Mouse (Mus musculus): ENCODE data around the gene Agmo.

Gene Agmo

DNA sequence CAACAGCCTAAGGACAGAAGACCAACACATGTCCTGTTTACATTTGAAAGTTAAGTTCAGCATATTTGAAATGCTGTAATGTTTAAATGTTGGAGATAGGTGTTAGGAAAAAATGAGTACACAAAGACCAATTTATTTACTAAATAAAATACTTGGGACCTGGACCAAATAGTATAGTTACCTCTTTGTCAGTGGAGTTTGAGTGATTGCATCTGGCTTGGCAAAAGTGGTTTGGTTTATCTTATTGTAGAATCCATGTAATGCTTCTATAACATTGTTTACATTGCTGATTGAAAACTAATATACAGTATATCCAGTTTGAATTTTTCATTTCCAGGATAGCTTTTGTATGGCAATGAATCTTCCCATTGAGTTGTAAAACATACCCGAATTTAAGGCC, 193.0 kb downstream of the Agmo start:
- DNase-seq (ENCODE audit: low spot score): no peak

DNA sequence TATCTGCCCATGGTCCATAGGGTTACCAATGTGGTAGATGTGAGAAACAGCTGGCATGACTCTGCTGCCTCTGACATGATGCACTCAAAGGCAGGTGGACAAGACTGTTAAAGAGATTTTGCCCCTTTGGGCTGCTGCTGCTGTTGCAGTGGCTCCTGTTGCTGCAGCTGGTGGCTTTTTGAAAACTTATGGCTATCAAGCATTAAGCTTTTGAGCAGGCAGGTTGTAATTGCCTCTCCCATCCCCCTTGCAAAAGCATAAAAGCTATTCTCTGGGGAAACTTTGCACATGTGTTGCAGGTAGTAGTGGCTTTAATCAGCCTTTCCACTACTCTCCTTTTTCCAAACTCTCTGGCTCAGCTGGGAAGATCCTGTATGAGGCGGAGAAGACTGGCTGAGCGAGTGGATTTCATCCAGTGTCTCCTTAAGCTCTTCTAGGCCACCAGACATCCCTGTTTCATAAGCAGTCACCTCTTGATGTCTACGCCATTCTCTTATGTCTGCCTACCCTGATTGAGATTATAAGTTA, 201.1 kb downstream of the Agmo start:
- no peak for DNase-seq (ENCODE audit: low spot score)

DNA sequence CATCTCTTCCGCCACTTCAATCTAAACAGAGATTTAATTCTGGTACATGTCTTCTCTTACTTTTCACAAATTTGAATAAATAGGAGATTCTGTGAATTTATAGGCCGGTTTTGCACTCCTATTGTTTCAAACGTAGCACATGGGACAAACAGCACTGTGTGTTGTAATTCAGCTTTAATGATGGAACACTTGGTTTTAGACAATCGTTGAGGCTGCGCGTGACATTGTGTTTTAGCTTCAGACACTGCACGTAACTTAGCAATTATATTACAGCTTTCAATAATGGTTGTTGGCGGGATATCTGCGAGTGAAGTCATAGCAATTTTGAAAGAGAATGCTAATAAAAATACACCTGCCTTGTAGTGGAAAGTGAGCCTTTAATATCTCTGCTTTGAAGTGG, 203.8 kb downstream of the Agmo start:
- no peak for DNase-seq (ENCODE audit: low spot score)

DNA sequence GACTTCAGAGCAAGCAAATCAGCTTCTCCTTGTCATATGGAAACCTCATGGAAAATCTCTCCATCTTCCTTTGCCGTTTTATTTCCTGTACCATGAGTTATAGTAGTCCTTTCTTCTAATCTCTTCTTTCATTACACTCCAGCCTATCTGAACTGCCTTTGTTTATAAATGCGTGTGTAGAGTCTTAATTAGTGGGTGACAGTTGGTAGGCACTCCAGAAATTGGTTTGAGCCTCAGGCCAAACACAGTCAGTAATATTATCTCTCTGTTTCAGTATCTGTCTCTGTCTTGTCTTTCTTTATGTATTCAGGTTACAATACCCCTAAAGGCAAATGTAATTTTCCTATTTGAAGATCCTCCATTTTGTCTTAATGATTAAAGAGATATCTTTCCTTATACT, 208.2 kb downstream of the Agmo start:
- DNase-seq (ENCODE audit: low spot score): no peak

DNA sequence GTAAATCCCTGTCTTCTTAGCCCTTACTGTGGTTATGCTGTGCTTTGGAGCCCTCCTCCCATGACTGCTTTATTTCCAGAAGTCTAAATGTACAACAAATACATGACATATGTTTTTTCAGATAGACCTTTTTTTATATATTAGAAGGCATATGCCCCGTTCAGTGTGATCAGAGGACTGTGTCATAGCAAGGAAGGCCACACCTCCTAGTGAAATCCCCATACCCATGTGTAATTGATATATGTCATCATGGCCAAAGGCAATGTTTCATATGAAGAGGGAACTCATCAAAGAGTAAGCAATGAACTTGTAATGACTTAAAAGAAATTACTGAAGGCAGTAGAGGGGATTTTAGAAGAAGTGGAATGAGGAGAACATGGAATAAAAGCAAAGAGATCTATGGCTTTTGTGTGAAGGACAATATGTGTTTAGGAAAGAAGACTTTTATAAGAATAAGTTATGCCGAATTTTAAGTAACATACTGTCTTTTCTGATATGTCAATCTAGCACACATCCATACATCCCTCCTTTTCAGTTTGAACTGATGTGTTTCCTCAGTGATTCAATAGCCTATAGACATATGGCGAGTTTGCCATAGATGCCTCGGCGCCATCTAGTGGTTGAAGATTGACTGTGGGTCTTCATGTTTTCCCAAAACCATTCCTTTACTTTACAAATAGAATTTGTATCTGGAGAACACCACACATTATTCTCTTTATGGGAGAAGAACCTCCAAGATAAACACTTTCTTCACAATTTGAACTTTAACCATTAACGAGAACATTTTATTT, 209.1 kb downstream of the Agmo start:
- DNase-seq (ENCODE audit: low spot score): peak; percentile 26

DNA sequence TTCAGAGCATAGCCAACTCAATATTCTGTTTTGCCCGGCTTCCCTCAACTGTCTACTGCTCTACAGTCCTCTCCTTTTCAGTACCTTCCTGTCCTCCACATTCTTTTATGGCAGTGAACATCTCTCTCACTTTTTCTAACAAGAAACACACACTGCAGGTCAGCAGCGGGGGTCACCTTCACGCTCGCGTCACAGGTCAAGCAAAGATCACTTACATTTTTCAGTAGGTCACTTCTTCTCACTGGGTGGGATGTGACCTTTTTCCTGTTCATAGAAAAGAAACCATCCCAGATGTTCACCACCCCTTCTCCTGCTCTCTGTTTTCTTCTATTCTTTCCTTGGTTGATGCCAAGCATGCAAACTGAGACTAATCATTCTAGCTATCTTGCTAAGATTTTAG, 230.2 kb downstream of the Agmo start:
- DNase-seq (ENCODE audit: low spot score): no peak

DNA sequence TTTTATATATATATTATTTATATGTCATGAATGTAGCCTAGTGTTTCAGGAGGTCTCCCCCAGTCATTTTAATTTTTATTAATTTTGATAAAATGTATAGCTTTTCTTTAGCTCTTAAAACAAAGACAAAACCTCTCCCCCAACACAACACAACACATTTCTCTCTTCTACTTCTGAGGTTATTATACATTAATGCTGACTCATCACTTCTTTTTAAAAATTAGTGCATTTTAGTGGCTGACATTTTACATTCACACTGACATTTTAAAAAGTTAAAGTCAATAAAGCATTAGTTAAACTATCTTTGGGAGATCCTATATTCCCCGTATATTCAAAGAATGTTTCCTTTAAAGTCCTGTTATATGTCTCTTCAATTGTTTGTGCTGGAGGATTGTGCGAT, 235.4 kb downstream of the Agmo start:
- DNase-seq (ENCODE audit: low spot score): no peak

DNA sequence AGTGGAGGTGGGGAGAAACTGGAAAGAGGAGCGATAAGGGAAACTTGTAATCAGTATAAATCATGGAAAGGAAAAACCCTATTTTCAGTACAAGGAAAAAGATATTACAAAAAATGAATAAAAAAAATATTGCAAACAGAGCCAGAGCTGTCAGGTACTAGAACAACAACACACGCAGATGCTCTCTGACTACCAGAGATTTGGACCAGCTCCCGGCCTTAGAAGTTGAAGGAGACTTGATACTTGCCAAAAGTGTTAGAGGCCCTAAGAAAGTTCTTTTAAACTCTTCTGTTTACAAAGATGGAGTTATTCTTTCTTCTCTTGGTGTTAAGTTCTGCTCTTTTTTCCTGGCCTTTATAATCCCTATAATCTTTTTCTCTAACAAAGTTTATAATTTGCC, 246.6 kb downstream of the Agmo start:
- DNase-seq (ENCODE audit: low spot score): no peak

DNA sequence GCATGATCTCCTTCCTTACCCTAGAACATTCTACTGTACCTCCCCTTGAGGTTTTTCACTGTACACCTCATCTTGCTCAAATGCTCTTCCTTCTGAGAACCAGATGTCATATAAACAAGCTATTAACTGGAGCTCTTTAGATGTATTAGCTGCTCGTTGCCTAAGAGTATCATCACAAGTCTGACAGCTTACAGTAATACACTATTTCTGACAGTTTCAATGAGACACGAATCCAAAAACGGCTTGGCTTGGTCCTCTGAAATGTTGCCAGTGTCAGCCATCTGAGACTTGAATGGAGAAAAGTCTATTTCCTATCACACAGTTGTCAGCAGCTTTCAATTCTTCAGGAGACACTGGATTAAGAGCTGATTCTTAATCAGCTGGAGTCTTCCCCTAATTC, 257.4 kb downstream of the Agmo start:
- DNase-seq (ENCODE audit: low spot score): no peak

DNA sequence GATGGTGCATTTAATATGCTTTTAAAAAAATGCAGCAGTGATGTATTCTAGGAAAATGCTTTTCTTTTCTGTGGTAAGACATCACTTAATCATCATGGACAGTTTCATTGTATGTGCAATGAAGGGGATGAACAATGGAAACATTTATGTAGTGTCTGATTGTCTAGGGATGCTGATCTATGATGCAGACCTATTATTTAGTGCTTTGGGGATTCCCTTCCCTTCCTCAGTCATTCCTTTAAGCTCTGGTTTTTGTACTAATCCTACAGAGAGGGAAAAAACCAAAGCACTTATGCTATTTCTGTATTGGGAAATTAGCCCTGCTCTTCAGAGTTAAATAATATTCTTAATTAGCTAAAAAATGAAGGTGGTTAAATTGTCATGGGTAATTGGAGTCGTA, 266.0 kb downstream of the Agmo start:
- DNase-seq (ENCODE audit: low spot score): no peak

DNA sequence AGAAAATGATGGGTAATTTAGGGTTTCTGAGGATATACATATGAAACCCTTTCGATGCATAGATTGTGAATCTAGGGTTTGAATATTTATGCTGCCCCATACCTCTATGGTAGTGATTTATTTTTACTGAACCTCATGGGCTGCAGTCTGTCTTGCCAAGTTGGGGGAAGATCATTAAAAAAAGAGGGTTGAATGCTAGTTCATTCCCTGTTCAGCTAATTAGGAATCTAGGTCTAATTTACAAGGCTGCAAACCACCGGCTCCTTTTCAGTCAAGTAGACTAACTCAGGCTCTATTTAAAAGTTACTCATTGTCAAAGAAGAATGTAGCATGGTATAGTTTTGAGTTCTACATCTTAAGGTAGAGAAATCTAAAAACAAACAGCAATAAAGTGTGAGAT, 266.4 kb downstream of the Agmo start:
- DNase-seq (ENCODE audit: low spot score): no peak

DNA sequence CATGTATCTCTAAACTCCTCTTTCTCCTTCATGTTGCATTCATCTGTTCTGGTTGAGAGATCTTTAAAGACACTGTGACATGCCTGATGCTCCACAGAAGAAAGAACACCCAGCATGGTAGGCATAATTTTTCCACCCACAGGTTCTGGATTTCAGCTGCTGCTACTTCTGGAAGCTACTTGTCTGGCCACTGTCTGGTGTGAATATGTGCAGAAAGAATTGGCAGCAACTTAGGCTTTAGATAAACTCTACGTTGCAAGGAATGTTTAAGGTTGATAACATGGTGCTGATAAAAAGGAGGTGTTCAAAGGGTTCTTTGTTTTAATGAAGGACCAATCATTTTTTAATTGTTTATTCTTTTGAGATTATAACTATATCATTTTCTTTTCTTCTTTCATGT, 280.3 kb downstream of the Agmo start:
- DNase-seq (ENCODE audit: low spot score): no peak

DNA sequence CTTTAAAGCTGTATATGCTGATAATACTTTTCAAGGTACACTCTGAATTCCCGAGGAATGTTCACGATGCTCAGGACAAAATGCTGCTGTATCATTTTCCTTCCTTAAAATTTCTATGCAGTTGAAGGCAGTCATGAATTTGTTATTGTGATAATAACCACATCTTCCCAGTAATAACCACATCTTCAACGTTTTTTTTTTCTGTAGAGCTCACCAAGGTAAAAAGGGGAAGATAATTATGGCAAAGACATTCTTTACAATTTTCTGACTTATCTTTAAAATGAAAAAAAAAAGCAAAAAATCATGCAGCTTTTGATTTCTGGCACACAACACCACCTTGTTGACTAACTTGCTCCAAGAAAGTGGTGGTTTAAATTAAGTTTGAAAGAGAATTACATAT, 283.2 kb downstream of the Agmo start:
- no peak for DNase-seq (ENCODE audit: low spot score)

DNA sequence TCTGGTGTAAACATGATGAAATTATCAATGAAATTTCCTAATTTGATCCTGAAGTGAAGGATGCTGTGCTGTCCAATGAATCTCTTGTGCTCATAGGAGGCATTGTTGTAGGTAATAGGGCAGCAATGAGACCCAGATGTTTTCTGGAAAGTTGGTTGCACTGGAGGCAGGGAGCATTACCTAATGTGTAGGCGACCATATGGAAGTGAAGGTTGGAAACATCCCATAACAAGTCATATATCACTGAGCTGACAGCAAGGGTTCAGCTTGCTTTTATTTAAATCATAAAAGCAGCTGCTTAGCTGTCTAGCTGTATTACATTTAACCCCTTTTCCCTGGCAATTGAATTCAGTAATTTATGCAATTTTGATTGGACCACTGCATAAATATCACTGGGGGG, 299.6 kb downstream of the Agmo start:
- no peak for DNase-seq (ENCODE audit: low spot score)

DNA sequence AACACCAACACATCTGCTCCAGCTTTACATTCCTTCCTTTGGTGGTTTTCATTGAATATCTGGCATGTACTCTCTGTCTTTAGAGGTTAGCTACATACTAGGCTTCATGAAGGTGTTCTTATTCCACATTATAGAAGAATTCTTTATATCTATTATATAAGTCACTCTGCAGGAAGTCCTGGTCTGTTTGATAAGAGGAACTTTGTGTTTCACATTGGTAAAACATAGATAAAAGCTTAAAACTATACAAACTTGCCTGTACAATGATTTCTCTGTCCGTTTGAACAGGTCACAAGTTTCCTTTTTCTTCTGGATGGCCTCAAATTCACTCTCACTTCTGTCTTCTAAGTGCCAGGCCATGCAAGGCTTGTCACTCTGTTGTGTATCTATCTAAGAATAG, 316.8 kb downstream of the Agmo start:
- DNase-seq (ENCODE audit: low spot score): no peak

DNA sequence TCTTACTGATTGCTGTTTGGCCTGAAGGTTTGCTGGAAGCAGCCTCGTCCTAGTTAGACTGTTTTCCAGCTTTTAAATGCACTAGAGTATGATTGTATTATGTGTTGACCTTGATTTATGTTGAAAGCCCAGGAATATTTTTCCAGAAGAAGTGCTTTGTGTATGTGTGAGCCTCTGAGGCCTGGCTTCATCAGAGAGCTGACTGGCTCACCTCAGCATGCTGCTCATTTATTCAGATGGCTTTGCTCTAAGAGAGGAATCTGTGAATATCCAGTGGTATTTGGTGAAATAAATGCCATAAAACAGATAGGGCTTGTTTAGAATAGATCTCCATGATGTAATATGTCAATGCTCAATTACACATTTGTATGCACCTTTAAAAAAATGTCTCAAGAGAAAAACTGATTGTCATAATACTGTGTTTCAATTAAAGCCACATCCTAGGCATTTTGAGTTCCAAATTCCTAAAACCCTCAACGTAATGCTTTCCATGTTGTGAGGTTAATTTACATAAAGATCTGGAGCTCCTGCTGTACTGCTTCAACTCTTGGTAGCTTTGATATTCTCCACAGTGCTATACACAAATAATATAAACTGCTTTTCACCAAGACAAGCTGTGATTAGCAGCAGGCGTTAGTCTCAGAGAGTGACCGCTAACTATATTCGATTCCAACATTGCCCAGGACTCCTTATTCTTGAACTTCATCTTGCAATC, 324.6 kb downstream of the Agmo start:
- no peak for DNase-seq (ENCODE audit: low spot score)

DNA sequence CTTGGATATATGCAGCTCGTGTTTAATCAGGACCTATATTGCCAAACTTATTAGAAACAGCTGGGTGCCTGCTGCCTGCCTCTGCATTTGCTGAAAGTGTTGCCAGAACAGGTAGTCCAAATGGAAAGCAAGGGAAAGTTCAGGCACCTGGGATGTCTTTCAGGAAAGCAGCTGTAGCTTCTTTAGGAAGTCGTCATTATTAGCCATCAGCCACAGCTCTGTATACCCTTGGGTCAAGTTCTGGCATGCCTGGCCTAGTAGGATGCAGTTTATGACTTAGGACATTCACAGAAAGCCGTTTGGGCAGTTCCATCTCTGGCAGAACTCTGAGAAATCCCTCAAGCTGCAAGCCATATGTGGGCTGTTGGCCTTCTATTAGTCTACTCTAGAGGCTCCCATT, 330.5 kb downstream of the Agmo start:
- DNase-seq (ENCODE audit: low spot score): no peak

DNA sequence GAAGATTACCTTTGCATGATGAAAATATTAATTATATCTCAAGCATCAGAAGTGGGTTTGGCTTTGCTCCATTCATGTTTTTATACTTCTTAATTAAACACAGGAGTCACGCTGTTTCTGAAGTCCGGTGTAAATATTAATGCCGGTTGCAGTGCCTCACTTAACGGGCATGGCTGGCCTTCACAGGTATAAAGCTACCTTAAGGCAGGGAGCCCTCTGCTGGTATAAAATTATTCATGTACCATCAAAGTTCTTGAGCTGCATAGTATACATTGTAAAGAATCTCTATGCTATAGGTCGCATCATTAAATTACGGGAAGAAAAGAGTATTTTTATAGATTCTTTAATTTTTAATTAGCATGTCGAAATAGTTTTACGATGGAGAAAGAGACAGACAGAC, 341.3 kb downstream of the Agmo start:
- no peak for DNase-seq (ENCODE audit: low spot score)

DNA sequence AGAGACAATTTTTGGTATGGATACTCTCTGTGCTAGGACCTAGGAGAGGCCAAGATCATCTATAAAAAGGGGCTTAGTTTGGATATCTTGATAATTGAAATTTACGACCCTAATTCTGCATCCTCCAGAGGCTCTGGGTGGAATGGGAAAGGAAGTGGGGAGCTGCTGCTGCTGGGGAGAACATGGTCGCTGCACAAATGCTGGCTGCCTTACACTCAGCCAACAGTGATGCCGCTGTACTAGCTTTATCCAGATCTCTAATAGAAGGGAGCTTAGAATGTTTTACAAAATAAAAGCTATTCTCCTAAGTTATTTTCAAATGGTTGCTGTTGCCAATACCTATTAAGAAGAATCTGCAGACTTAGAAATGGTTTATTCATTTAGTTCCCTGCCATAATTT, 351.4 kb downstream of the Agmo start:
- no peak for DNase-seq (ENCODE audit: low spot score)

DNA sequence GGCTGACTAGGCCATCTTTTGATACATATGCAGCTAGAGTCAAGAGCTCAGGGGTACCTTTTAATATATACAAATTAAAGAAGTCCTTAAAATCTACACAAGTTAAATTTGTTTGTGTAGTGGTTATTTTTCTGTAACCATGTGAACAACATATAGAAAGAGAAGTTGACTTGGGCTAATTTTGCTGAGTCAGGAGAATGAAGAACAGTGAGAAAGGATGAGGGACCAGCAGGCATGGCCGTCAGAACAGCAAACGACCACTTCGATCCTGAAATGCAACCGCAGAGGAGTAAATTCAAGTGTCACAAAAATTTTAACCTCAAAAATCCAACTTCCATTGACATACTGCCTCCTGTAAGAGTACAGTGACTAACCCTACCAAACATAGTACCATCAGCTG, 371.4 kb downstream of the Agmo start:
- DNase-seq (ENCODE audit: low spot score): no peak

DNA sequence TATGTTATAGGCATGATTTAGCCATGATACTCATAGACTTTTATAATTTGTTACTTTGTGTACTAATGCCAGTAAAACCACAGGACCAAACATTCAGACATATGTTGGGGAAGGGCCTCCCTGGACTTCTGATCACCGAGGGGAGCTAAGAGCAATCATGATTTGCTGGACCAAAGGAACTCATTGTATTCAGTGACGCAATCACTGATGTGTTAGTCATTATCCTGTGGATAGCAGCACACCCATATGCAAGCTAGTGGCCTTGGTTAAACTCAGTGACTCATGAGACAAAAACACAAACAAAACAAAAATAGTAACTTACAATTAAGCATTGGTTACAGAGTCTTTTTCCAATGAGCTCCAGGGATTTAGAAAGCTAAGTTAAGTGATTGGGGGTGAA, 373.3 kb downstream of the Agmo start:
- DNase-seq (ENCODE audit: low spot score): no peak

DNA sequence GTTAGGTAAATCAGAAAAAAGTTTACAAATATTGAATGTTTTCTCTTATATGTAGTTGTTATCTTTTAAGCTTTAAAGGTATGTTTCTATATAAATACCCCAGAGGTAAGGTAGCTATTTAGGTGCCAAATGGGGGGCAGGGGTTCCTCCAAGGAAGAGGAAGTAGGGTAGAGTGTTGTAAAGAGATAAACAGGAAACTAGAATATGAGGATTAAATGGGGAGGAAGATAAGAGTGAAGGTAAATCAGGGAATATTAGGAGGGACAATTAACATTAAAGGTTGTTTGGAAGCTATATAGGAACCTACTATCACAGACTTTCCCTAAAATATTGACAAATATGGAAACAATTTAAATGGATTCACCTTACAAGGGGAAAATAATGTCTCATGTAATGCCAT, 382.6 kb downstream of the Agmo start:
- DNase-seq (ENCODE audit: low spot score): no peak
